Mouse (Mus musculus) Muller cell, postnatal 12 days (primary cell): ENCODE data around the gene Col25a1.

Source experiments
- DNase-seq: peaks from one replicate; pipeline ENCODE4 v3.0.0-alpha.2; 2015; ENCODE audit errors: inconsistent ontology term

The Col25a1 gene

GRCm38 (mm10) chr3:130313246-130313645 is 181.9 kb downstream of the Col25a1 start:
- DNase-seq, result no peak

- DNase-seq, result no peak
Measured at GRCm38 (mm10) chr3:130327039-130328015, 196.0 kb downstream of the Col25a1 start.

- DNase-seq, result no peak
Measured at GRCm38 (mm10) chr3:130328909-130329308, 197.6 kb downstream of the Col25a1 start.

GRCm38 (mm10) chr3:130329833-130330555 is 198.7 kb downstream of the Col25a1 start:
- no peak for DNase-seq

DNA sequence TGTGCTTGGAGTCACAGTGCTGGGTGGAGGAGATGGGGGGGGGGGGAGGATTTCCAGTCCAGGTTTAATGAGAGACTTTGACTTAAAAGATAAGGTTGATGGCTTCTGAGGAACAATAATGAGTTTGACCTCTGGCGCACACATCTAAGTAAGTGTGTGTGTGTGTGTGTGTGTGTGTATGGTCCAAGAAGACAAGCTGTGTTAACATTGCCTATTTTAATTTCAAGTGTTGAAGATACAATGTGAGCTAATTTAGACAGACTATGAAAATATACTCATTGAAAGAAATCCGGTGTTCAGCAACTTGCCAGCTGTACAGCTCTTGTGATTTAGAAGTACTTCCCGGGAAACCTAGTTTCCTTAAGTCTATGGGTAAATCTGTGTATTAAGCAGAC is 199.3 kb downstream of the Col25a1 start:
- no peak for DNase-seq

- no peak for DNase-seq
Measured at GRCm38 (mm10) chr3:130332347-130332913, 201.1 kb downstream of the Col25a1 start.

- peak; percentile 59 for DNase-seq
Measured at GRCm38 (mm10) chr3:130337857-130338256, 206.6 kb downstream of the Col25a1 start.

DNA sequence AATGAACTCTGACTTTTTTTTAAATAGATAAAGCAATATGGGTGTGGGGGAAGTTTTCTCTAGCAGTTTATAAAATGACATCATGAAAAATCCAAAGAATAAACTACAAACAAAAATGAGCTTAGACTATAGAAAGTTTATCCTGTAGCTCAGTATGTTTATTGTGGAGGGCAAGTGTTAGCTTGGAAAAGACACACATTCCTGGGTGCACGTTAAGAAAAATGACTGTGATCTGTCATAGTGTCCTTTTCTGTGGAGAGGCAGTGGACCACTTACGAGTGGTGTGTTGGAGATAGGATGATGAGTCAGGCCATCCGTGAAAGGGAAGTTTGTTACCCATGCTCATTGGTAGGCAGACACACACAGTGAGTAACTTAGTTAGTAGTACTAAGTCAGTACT is 207.1 kb downstream of the Col25a1 start:
- DNase-seq, result no peak

GRCm38 (mm10) chr3:130350161-130350560 is 218.9 kb downstream of the Col25a1 start:
- DNase-seq, result no peak

DNA sequence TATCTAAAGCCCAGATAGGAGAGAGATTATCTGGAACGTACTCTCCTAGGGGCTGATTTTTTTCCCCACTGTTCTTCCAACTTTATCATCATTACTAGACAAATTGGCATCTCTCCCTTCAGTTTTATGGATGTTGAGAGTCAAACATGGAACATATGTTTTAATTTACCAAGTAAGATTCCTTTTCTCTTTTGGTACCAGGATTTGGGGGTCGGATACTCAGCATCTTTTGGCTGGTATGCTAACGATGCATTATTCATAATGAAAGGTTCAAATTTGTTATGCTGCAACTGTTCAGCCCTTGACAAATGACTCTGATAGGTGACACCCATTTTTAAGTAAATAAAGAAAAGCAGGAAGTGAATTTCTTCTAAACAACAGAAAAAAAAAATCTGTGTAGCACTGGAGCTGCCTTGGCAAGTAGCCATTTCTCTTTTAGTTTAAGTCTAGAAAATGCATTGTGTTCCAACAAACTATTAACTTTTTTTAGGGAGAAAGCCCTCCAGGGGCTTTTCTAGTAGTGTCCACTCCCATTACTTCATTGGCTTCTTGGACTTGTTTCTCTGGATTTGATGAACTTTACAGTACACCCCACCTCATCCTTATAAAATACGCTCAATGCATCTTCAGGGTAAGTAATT is 223.2 kb downstream of the Col25a1 start:
- DNase-seq, result no peak

DNA sequence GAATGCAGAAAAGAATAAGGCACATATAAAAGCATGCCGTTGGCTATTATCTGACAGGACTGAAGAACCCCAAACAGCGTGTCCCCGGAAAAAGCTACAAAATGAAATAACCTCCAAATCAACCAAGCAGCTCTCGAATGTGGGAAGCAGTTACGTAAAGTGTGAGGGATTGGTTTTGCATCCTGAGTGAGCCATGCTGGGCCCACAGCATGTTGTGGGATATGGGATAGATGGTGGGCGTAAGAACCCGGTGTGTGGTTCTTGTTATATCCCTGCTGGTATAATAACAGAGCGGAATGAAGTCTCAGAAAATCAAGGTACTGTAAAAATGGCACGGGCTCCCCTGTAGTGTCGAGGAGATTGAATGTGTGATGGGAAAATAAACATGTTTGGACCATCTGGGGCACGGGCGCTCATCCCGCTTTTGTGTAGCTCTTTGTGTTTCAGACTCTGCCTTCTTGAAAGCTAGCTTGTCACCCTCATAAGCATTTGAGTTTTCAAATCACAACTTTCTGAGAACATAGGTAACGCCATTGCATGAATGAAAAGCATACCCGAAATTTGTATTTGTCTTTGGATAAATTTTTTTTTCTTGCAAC is 225.4 kb downstream of the Col25a1 start:
- no peak for DNase-seq

DNA sequence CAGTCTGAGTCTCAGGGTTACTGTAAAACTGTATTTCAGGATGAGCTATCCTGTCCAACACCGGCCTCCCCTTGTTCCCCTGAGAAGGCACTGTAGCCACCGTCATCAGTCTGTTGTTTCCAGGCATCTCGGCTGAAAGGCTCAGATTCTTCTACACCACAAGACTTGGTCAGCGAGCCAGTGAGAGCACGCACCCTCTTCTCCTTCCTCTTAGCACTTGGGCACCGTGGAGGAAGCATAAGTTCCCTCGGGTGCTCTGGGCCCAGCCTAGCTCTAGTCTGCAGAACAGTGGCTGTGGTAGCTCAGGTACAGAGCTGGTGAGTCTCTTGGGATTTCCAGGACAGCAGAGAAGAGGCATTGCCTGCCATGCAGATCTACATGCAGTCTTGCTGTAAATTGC is 229.5 kb downstream of the Col25a1 start:
- no peak for DNase-seq

- DNase-seq, result no peak
Measured at GRCm38 (mm10) chr3:130361922-130362321, 230.6 kb downstream of the Col25a1 start.

DNA sequence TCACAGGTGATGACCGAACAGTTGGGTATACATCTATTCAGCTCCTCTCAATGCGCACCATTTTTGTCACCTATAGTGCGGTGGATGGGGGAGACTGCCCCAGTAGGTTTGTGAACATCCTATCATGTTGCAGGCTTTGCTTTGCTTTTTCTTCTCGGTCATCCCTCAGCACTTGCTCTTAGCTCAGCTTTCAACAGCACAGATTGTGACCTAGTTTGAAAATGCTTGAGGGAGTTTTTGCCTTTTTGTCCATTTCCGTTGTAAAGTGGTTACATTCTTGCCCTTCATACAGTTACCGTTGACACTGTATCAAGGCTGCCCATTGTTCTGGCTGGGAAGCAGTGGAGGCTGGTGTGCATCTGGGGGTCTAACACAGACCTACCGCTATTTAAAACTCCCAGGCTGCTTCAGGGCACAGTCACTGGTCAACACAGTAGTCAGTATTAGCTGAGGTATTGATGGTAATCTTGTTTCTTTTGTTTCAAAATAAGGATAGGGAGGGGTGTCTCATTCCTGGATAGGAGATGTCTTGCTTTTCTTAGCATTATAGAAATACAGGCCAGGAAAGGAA is 231.6 kb downstream of the Col25a1 start:
- DNase-seq, result peak; percentile 22

DNA sequence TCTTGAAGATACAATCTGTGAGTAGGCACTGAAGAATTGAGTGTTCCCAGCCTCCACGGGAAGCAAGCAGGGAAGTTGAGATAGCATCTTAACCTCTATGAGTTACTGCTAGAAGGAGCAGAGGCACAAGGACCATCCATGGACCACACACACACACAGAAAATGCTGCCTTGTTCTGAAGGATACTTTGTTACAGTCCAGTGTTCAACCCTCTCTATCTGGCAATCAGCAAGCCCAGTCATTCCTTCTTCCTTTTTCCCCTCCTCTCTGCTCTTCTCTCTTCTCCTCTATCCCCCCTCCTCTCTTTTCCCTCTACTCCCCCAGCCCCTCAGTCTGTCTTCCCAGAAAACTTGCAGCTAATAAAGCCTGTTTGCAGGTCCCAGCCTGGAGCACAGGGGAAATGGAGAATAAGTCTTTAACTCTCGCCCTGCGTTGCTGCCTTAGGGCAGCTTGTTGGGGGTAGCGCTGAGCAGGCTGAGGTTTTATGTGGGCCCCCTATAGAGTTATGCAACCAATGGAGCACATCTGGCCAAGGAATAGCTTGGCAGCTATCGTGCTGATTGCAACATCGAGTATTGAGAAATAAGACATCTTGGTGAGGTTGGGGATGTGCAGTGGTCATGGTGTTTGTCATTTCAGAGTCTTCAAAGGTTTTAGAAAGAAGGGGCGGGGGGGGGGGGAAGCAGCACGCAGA is 235.8 kb downstream of the Col25a1 start:
- DNase-seq, result no peak

DNA sequence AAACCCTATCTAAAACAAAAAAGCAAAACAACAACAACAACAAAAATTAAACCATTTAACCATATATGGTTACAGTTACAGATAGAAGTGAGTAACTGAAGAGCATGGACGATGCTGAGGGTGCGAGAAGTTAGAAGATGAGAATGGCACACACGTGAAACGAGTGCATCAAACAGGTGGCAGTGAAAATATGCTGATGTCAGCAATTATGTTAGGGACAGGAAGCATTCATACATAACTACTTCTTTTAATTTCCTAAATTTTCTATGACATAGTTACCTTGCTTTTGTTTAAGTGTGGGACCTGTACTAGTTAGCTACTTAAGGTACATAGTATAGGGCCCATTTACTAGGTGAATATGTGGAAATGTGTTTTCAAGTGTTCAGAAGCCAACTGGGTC is 237.1 kb downstream of the Col25a1 start:
- no peak for DNase-seq

DNA sequence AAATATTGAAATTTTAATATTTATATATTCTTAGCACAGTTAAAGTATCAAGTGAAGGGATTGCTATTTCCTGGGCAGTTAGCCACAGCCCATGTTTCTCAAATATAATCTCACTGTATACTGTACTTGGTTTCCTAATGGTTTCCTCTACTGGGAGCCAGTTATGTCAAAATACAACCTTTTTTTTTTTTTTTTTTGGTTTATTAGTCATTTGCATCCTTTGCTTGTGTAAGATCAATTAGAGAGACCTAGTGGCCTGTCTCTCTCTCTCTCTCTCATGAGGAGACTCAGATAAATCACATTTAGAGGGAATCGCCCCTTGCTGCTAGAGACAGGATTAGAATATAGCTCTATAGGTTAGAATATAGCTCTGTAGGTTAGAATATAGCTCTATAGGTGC is 237.8 kb downstream of the Col25a1 start:
- no peak for DNase-seq

- no peak for DNase-seq
Measured at GRCm38 (mm10) chr3:130370167-130370566, 238.9 kb downstream of the Col25a1 start.

GRCm38 (mm10) chr3:130373145-130373544 is 241.8 kb downstream of the Col25a1 start:
- DNase-seq, result no peak

DNA sequence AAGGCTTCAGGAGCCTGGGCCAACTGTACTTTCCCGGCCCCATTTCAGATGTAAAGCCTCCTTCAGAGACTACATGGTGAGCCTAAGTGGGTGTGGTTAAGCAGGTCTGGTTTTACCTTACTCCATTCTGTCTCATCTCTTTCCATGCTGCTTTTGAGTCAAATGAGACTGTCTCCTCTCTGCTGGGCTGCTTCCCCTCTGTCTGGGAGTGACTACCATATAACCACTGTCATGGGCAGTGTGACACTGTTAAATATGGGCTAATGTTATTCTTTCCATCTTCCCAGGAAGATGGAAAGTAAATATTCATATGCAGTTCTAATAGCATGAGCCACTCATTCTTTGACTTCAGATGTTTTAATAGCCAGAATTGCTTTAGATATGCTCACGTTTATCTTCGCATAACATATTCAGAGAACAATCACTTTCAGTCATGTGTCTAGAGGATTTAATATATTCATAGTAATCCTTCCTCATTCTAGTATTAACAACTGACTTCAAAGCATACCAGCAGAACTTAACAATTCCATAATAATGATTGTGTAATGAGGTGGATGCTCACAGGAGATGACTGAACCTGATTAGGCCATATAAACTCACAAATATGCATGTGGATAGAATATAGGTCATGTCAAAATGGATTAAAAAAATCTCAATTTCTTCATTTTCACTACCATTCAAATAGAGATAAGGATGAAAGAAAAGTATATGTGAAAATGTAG is 243.5 kb downstream of the Col25a1 start:
- DNase-seq, result no peak
